Mouse (Mus musculus): Measurements from ENCODE around the gene Aktip.

- no peak for TF ChIP-seq CTCF (IDR thresholded peaks at IDR 0.05; ENCODE audit: borderline replicate concordance, extremely low read depth, insufficient read depth, insufficient read length)
- TF ChIP-seq POLR2A (IDR thresholded peaks at IDR 0.05; ENCODE audit: borderline replicate concordance, extremely low read depth, insufficient read depth, insufficient read length, poor library complexity, severe bottlenecking), result peak; percentile 94
Observed at GRCm38 (mm10) chr8:91133441-91134069, 66.2 kb downstream of the Aktip start.

Measured in brain, embryonic 14.5 days (tissue).